Mouse (Mus musculus) intestine, embryonic 14.5 days (tissue): ENCODE data around the gene Dlg4. TPM values are rescaled to one million over a fixed set of nuclear protein-coding genes. Genes with fewer than 3 reads are reported as not detected.

Experiments used
- ATAC-seq: fragments of 200-750 bp; cut with Nextera tagmentation; replicated peaks from 2 replicates; pipeline ENCODE4 v1.8.0; 2017; ENCODE audit warnings: low read depth, moderate number of reproducible peaks, moderate TSS enrichment, moderate library complexity; ENCODE audit not compliant: low FRiP score, low TSS enrichment
- DNase-seq: peaks from one replicate; pipeline ENCODE4 v3.0.0-alpha.2; 2018; ENCODE audit warnings: low spot score
- H3K27ac ChIP-seq: fragments of 300-500 bp; sonication (generic); 2 replicates; pipeline ENCODE4 v1.5.1; 2014; ENCODE audit warnings: low read depth, mild to moderate bottlenecking, control low read depth
- H3K27me3 ChIP-seq: fragments of 300-500 bp; sonication (generic); replicated peaks from 2 replicates; pipeline ENCODE4 v1.6.1; 2014; ENCODE audit warnings: low read length, control low read depth; ENCODE audit not compliant: control insufficient read depth, insufficient read depth
- H3K36me3 ChIP-seq: fragments of 300-500 bp; sonication (generic); 2 replicates; pipeline ENCODE4 v1.6.1; 2014; ENCODE audit warnings: low read length, control low read depth; ENCODE audit not compliant: control insufficient read depth, insufficient read depth
- H3K4me1 ChIP-seq: fragments of 300-500 bp; sonication (generic); replicated peaks from 2 replicates; pipeline ENCODE4 v1.6.1; 2014; ENCODE audit warnings: low read length, control low read depth, mixed read lengths; ENCODE audit not compliant: control insufficient read depth, insufficient read depth
- H3K4me2 ChIP-seq: fragments of 300-500 bp; sonication (generic); 2 replicates; pipeline ENCODE4 v1.6.1; 2014; ENCODE audit warnings: low read length
- H3K4me3 ChIP-seq: fragments of 300-500 bp; sonication (generic); 2 replicates; pipeline ENCODE4 v1.5.1; 2014; ENCODE audit warnings: low read depth, low read length, control low read depth, mixed read lengths
- H3K9ac ChIP-seq: fragments of 300-500 bp; sonication (generic); 2 replicates; pipeline ENCODE4 v1.6.1; 2014; ENCODE audit warnings: mild to moderate bottlenecking, low read length
- H3K9me3 ChIP-seq: fragments of 300-500 bp; sonication (generic); 2 replicates; pipeline ENCODE4 v1.6.1; 2016; ENCODE audit warnings: low read length, control low read depth; ENCODE audit not compliant: control insufficient read depth
- WGBS: fragments of 180-500 bp; shearing (Covaris S2); extraction: QIAGEN DNeasy Blood & Tissue Kit; methylation state at CpG from one replicate; pipeline ENCODE4 v1.1.7; 2014; 5-methylcytosine and 5-hydroxymethylcytosine counted together
- polyA plus RNA-seq: library from polyadenylated mRNA; unstranded; fragments of >200 nt; fragmentation: Nextera tagmentation; extraction: Ambion mirVana; gene quantifications from 2 replicates; pipeline ENCODE4 v1.2.1, GENCODE M21; 2014

Gene Dlg4
- polyA plus RNA-seq, 1 experiment from 2014 or later = 7.7 TPM

DNA sequence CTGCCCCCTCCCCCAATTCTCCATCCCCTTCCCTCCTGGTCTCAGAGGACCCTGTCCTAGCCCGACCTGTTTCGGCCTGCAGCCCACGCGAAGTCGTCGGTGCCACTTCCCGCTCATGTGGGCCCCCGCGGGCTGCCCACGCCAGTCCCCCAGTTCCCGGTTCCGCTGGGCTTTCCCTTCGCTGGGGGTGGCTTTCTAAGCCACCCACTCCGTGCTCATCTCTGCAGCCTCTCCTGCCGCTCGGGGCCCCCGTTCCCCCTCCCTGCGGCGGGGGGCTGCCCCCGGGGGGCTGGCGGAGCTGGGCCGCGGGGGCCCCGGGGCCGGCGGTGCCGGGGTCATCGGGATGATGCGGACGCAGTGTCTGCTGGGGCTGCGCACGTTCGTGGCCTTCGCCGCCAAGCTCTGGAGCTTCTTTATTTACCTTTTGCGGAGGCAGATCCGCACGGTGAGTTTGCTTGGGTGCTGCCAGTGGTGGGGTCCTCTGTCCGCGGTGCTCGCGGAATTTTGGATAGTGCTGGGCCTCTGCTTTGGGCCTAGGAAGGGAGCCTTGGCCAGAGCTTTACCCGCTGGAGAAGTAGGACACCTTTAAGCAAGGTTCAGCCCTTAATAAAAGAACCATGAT is 35.5 kb upstream of the Dlg4 start, which contains the start of gene Ctdnep1:
Ctdnep1 (plus strand) TSS at position 16 of the 622 bp plus-strand sequence.
- Histone ChIP-seq H3K4me2 (peak within 1 kb of the TSS; percentile 98), H3K27ac (peak within 1 kb of the TSS; percentile 98), H3K9me3 (no peaks in the 10 kb centered on the region), H3K4me1 (peaks cover 24% of the 10 kb centered on the region), H3K9ac (peak within 1 kb of the TSS; percentile 95), H3K36me3 (peaks cover 49% of the 10 kb centered on the region), H3K27me3 (no peaks in the 10 kb centered on the region), H3K4me3 (peak within 1 kb of the TSS; percentile 99)
- DNase-seq (no peak), ATAC-seq (peak; percentile 56)
- 1% methylated on average over 40 of the region's 43 CpGs for WGBS

DNA sequence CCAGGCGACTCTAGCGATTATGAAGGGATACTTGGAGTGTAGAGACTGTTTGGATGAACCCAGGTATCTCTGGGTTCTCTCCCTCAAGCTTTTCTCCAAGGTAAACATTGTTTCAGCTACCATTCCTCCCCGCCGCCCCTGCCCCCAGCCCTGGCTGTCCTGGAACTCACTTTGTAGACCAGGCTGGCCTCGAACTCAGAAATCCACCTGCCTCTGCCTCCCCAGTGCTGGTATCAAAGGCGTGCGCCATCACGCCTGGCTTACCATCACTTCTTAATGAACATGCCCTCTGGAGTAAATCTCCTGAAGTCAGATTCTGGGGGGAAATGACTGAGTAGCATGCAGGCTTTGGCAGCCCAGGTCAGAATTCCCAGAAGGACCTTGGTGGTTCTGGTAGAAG is 34.5 kb upstream of the Dlg4 start, which contains the start of gene Elp5:
Elp5 (minus strand) TSS at position 293 of the 400 bp plus-strand sequence.
- no peak for DNase-seq
- Histone ChIP-seq H3K27ac (peak within 1 kb of the TSS; percentile 98), H3K4me1 (peaks cover 24% of the 10 kb centered on the region), H3K36me3 (peaks cover 52% of the 10 kb centered on the region), H3K4me3 (peak within 1 kb of the TSS; percentile 99), H3K9ac (peak within 1 kb of the TSS; percentile 95), H3K4me2 (peak within 1 kb of the TSS; percentile 98), H3K9me3 (no peaks in the 10 kb centered on the region), H3K27me3 (no peaks in the 10 kb centered on the region)
- WGBS = 49% methylated on average over 8 of the region's 8 CpGs
- no peak for ATAC-seq

DNA sequence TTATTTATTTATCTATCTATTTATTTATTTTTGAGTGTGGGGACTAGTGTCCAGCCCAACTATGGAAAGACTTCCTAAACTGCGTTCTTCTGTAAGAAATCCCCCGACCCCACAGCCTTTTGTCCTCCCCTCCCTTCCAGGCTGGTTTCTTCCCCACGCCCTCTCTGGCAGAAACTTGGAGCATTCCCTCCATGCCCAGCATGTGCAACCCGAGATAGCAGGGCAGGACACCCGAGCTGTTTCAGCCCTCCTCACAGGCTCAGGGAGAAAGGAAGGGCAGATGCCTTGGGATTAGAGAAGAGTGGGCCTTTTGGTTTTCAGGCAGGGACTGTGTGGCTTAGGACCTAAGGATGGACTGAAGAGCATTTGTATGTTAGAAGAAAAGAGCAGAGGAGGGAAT is 33.9 kb upstream of the Dlg4 start:
- peak overlapping the region; percentile 98 for H3K4me2 ChIP-seq
- H3K9me3 ChIP-seq = no peaks in the 10 kb centered on the region
- ATAC-seq (no peak), DNase-seq (no peak)
- H3K36me3 ChIP-seq = peaks cover 54% of the 10 kb centered on the region
- H3K27me3 ChIP-seq = no peaks in the 10 kb centered on the region
- H3K27ac ChIP-seq = no peak overlapping the region
- H3K4me1 ChIP-seq = peaks cover 24% of the 10 kb centered on the region
- peak overlapping the region; percentile 95; the same call in 1 of the 2 replicates for H3K9ac ChIP-seq
- whole genome bisulfite sequencing = 24% methylated on average over 5 of the region's 5 CpGs
- peak overlapping the region; percentile 99 for H3K4me3 ChIP-seq

- Histone ChIP-seq H3K9me3 (no peaks in the 10 kb centered on the region), H3K36me3 (peaks cover 54% of the 10 kb centered on the region), H3K9ac (no peak overlapping the region), H3K27me3 (no peaks in the 10 kb centered on the region), H3K4me3 (no peak overlapping the region), H3K4me2 (peak overlapping the region; percentile 98; the same call in 1 of the 2 replicates), H3K27ac (no peak overlapping the region), H3K4me1 (peaks cover 24% of the 10 kb centered on the region)
- 76% methylated on average over 4 of the region's 4 CpGs for WGBS
- no peak for ATAC-seq
- no peak for DNase-seq
Measured at GRCm38 (mm10) chr11:69983377-69983776, 33.4 kb upstream of the Dlg4 start.

DNA sequence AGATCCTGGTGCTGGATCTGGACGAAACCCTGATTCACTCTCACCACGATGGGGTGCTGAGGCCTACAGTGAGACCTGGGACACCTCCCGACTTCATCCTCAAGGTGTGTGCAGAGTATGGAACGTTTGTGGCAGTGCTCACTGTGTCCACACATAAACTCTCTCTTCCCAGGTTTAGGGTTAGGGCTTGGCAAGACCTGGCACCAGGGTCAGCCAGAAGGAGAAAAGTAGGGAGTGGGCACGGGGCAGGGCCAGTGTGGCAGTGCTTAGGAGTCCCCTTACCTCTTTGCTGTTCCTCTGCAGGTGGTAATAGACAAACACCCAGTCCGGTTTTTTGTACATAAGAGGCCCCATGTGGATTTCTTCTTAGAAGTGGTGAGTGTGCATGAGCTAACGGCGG is 32.3 kb upstream of the Dlg4 start:
- Histone ChIP-seq H3K4me1 (peaks cover 17% of the 10 kb centered on the region), H3K27ac (no peak overlapping the region), H3K4me3 (no peak overlapping the region), H3K27me3 (no peaks in the 10 kb centered on the region), H3K36me3 (peaks cover 59% of the 10 kb centered on the region), H3K4me2 (no peak overlapping the region), H3K9ac (no peak overlapping the region), H3K9me3 (no peaks in the 10 kb centered on the region)
- DNase-seq = no peak
- WGBS = 90% methylated on average over 8 of the region's 8 CpGs
- ATAC-seq = no peak

- Histone ChIP-seq H3K9me3 (no peaks in the 10 kb centered on the region), H3K36me3 (peaks cover 69% of the 10 kb centered on the region), H3K4me1 (peaks cover 12% of the 10 kb centered on the region), H3K4me3 (no peak overlapping the region), H3K9ac (no peak overlapping the region), H3K27ac (no peak overlapping the region), H3K27me3 (no peaks in the 10 kb centered on the region), H3K4me2 (no peak overlapping the region)
- DNase-seq (no peak), ATAC-seq (no peak)
- WGBS = 87% methylated on average over 8 of the region's 8 CpGs
Measured at GRCm38 (mm10) chr11:69989949-69990348, 26.8 kb upstream of the Dlg4 start.

DNA sequence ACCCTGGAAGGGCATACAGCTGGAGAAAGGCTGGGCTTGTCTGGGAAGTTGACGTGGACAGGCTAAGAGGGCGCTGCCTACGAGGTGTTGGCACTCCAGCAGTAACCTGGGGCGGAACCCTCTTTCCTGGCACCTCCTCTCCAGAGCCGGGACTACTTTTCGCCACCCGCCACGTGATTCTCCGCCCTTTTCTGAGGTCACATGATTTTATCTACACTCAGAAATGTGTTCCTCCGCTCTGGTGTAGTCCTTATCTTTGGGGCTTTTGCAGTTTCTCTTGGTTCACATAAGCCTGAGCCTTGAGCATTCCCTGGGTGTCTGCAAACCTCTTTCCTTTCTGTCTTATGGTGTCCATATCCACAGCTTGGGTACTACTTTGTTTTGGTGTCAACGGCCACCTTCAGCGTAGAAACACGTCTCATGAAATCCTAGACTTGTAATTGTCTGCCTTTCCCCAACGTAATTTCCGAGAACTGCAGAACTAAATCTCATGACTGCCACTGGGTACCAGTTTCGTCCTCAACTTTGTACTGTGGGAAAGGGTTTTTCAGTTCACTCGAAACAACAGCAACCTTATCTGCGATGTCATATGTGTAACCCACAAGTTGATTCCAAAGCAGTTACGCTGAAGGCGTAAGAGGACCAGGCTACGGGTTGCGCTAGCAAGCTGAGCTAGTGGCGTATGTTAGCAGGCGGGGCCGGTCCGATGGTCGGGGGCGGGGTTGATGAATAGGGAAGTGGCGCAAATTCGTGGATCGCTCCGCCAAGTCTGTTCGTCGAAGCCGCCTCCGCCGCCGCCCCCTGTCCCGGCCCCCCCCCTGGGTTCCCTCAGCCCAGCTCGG is 25.7 kb upstream of the Dlg4 start, which contains the start of gene Gabarap:
Gabarap (plus strand) TSS at position 294 of the 842 bp plus-strand sequence.
- peak; percentile 97 for DNase-seq
- H3K9me3 ChIP-seq = no peaks in the 10 kb centered on the region
- H3K27me3 ChIP-seq = no peaks in the 10 kb centered on the region
- WGBS = under 1% methylated on average over 40 of the region's 40 CpGs
- peaks cover 59% of the 10 kb centered on the region for H3K36me3 ChIP-seq
- H3K4me2 ChIP-seq = peak within 1 kb of the TSS; percentile 71
- peak within 1 kb of the TSS; percentile 83 for H3K9ac ChIP-seq
- peak within 1 kb of the TSS; percentile 88 for H3K27ac ChIP-seq
- ATAC-seq = peak; percentile 70
- peak within 1 kb of the TSS; percentile 78 for H3K4me3 ChIP-seq
- H3K4me1 ChIP-seq = peaks cover 12% of the 10 kb centered on the region

- ATAC-seq (peak; percentile 12; the same call in 1 of the 2 replicates), DNase-seq (no peak)
- Histone ChIP-seq H3K9ac (peak overlapping the region; percentile 83), H3K9me3 (no peaks in the 10 kb centered on the region), H3K27ac (peak overlapping the region; percentile 88), H3K27me3 (no peaks in the 10 kb centered on the region), H3K4me1 (peaks cover 12% of the 10 kb centered on the region), H3K36me3 (peaks cover 53% of the 10 kb centered on the region), H3K4me2 (peak overlapping the region; percentile 71), H3K4me3 (peak overlapping the region; percentile 78)
- WGBS = 0% methylated on average over 15 of the region's 15 CpGs
Measured at GRCm38 (mm10) chr11:69991711-69992110, 25.0 kb upstream of the Dlg4 start.
